Mouse (Mus musculus): ENCODE measurements at regions not wholly inside any gene's neighbourhood (a gene's known extent, or its start where the extent isn't known, plus 50 kb on each side); places are given as distances from the start of the nearest gene placed in this dataset.

DNA sequence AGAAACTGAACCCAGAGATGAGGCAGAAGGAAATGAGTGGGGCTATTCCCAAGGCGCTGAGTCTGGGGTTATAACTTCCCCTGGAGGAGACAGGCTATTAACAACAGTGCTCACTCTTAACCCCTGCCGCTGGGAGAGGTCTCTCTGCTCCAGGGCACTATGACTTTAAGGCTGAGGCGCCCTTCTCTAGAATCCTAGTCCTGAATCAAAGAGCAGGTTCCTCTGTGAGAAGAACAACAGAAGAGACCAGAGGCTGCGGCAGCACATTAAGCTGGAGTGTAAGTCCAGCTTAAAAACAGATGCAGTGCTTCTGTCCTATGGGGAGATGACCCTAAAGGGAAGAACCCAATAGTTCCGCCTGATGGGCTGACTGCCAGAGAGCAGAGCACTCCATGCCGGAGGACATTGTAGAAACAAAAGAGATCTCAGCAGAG lies 173.4 kb upstream of the Klf7 start:
- DNase-seq (ENCODE audit: low spot score in 2 of 2): no peak

DNA sequence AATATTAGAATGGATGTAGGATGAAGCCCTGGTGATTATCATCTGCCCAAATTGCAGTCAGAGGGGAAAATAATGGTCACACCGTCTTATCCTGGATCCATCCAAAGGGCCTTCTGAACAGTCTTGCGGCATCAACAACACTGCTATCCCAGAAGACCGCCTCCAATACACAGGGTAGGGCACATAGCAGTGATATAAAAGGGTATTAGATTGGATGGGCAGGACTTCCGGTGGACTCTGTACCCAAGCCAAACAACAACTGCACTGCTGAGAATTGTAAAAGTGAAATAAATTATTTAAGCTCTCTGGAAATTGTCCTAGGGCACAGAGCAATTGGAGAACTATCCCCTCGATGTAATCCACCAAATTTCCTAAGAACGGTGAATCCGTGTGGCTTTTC lies 173.0 kb upstream of the Klf7 start:
- DNase-seq (ENCODE audit: low spot score in 2 of 2): no peak

DNA sequence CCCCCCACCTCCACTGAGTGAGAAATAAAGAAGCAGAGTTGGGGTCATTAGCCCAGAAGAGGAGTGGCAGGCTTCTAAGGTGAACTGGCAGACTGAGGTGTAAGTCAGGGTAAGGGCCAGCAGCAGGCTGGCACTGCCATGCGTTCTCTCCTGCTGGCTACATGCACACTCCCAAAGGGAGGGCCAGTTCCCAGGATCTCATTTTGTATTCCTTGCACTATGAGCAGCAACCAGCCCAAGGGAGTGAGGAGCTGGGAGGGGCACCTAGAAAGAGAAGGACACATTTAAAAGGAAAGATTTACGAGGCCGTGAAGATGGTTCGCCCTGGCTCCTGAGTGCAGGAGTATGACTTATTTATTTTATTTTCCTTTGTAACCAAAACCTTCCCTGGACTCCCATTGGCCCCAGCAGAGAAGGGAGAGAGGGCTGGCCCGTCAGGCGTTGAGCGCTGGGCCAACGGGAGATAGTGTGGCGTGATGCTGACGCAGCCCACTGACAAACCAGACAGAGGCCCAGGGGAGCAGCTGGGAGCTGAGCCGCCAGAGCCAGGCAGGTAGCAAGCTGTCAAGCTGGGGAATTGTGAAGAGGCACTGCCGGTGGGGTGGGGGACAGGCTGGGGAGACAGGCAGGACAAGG lies 166.8 kb upstream of the Klf7 start:
- DNase-seq (ENCODE audit: low spot score in 2 of 2): peak in 1 of 2 experiments; percentile 49

DNA sequence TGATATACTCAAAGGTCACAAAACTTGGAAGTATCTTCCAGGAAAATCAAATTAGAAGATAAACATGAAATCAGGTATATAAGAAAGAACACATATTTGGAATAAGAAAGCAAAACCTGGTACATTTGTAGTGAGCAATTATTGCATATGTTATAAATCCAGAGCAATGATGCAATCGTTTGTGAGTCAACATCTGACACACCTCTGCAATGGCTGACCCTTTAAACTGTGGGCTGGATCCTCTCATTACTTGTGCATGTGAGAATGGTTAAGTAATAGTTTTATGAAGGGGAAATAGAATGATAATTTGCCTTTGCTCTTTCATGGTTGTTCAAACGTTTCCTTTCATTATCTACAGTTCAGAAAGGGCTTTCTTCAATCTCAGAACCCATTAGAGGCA lies 165.0 kb upstream of the Klf7 start:
- DNase-seq (ENCODE audit: low spot score in 2 of 2): no peak

DNA sequence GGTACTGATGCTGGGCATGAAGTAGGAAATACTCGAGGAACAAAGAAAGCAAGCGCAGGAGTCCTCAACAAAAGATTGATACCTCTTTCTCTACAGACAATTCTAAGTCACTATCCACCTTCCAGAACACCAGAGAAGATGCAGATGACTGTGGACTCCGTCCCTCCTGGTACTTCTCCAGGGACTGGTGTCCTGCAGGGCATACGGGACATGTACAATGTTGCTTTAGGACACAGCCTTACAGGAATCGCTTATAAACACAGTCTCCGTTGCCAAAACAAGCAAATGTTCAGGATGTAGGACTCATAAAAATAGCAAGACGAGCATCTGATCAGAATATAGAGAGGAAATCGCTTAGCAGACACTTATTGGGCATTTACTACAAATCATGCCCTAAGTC lies 162.6 kb upstream of the Klf7 start:
- DNase-seq (ENCODE audit: low spot score in 2 of 2): no peak

DNA sequence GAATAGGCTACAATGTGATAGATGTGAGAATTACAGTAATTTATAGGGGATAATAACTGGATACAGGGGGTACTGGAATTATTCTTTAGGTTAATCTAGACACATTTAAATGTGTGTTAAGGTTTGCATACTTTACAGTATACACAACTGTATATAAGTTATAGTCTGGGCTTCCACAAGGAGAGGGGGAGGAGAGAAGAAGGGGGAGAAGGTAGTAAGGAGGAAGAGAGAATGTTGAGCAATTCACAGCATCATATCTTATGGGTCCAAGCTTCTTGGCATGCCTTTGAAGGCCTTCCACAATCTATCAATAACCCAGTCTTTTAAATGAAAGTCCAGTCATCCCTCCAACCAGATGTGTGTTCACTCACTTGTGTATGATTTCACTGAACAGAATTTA lies 153.8 kb upstream of the Klf7 start:
- no peak for DNase-seq (ENCODE audit: low spot score in 2 of 2)

DNA sequence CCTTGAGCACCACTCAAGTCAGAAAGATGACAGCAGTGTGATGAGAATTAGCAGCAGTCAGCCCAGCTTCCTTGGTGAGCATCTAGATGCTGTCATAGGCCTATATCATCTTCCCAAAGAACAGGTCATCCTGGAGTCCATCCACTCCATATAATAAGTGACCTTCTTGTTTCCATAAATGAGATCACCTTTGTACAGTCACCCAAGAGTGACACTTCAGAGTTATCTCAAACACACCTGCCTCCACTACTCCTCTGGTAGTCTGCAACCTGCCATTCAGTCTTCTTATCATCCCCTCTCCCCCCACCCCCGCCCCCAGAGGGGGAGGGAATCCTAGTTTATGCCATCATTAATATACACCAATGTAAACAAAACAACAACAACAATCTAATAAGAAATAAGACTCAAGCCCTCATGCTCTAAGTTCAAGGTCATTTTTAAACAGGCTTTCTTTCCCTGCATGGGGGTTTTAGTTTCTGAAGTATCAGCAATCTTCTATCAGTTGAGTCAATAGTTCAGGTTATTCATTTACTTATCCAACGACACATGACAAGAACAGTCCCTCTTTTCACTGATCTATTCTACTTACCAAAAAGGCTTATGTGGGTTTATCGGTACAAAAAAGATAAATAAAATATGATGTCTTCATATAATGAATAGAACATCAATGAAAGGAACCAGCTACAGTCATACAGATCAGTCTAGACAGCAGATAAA lies 153.2 kb upstream of the Klf7 start:
- no peak for DNase-seq (ENCODE audit: low spot score in 2 of 2)

DNA sequence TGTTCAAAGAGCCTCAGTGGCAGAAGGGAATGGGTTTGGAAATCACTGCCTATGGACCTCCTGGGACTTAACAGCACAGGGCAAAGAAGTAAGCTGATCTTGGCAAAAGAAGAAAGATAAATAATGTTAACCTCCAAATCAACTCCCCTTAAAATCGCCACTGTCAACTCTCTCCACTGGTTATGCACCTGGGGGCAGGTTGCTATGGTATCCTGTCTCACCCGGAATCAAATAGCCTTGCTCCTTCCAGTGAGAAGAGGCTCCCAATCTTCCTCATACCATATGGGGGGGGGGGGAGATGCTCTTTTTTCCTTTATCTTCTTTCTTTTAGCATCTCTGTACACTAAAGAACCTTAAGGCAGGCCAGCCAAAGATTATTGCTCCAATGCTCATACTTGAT lies 135.2 kb upstream of the Klf7 start:
- no peak for DNase-seq (ENCODE audit: low spot score in 2 of 2)

DNA sequence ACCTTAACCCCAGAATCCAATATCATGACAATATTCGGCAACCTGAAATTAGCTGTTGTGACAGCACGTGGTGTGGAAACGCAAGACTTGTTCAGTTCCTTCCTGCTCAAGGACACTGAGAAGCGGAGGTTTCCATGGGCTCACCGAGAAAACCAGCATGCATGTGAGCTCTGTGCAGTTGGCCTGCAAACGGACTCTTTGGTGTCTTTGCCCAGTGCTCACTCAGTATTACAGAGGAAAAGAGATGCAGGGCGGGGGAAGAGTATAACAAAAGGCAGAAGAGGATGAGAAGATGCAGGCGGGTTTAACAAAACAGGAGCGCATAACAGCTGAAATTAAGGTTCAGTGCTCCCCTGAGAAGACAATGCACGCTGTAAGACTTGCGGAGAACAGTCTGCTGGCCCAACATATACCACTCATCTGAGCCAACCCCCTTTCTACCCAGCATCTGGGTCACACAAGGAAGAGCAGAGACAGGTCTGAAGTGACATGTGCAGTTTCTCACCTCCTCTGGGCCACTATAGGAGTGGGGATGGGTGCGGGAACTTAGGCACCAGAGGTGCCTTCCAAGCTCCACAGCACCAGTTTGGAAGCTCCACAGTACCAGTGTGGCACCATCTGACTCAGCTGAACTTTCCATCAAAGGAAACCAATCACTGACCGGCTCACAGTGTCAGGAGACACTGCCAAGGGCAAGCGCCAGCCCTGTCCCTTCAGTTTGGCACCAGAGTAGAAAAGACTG lies 133.6 kb upstream of the Klf7 start:
- DNase-seq (ENCODE audit: low spot score in 2 of 2): peak; percentile 8 to 20

DNA sequence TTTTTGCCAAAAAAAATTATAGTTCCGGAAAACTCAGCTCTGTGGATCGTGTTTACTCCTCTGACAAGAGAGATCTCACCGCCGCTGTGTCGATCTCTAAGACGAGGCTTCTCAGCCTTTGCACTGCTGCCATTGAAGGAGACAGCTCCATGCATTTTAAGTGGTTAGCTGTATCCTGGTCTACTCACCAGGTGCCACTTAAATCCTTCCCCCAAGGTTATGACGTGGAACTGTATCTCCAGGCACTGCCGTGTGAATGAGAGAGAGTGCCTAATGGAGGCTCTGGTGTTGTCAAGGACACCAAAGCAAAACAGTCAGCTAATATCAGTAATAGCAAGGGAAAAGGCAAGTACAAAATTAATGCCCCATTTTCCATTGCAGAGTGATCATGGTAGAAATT lies 132.6 kb upstream of the Klf7 start:
- no peak for DNase-seq (ENCODE audit: low spot score in 2 of 2)

DNA sequence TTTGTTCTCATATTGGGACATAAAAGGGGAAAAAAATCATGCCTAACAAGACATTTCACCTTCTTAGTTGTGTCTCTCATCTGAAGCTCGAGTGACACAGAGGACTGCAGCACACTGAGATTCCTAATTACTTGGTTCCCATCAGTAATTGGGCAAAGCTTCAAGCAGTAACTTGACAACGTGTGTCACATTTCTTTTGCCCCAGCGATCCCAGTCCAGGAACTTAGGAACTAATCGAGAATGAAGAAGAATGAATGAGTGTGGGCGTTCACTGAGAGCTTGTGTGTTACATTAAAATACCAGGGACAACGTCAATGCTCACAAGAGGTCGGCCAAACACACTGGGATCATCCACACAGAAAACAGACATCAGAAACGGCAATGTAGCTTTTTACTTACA lies 131.9 kb upstream of the Klf7 start:
- no peak for DNase-seq (ENCODE audit: low spot score in 2 of 2)

DNA sequence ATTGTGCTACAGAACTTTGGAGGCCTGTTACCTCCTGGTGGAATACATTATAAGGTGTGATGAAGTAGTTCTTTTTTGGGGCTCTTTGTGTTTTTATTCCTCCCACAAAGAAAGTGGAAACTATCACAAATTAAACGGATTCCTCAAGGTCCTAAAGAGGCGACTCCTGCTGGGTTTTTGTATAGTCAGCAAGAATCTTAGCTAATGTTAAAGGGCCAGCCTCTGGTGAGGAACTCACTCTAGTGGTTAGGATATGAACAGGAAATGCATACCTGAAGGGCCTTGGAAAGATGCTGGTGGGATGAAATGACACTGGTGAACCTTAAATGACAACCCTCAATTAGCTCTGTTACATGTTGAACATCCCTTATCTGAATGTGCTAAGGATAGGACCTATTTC lies 120.3 kb upstream of the Klf7 start:
- DNase-seq (ENCODE audit: low spot score in 2 of 2): no peak

DNA sequence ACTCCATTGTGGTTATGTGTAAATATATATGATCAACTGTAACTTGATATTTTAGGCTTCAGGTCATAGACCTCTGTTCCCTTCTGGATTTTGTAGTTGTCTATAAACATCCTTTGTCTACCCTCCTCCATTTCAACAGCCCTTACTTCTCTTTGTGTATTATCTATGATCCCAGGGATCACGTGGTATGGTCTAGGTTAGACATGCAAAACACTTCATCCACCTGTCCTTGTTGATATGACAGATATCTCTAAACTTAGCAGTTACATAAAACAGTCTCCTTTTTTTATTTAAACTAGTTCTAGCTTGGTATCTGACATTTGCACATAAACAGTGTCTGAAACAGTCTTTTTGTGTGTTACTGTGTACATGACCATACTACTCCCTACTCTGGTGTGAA lies 107.6 kb upstream of the Klf7 start:
- DNase-seq (ENCODE audit: low spot score in 2 of 2): no peak

DNA sequence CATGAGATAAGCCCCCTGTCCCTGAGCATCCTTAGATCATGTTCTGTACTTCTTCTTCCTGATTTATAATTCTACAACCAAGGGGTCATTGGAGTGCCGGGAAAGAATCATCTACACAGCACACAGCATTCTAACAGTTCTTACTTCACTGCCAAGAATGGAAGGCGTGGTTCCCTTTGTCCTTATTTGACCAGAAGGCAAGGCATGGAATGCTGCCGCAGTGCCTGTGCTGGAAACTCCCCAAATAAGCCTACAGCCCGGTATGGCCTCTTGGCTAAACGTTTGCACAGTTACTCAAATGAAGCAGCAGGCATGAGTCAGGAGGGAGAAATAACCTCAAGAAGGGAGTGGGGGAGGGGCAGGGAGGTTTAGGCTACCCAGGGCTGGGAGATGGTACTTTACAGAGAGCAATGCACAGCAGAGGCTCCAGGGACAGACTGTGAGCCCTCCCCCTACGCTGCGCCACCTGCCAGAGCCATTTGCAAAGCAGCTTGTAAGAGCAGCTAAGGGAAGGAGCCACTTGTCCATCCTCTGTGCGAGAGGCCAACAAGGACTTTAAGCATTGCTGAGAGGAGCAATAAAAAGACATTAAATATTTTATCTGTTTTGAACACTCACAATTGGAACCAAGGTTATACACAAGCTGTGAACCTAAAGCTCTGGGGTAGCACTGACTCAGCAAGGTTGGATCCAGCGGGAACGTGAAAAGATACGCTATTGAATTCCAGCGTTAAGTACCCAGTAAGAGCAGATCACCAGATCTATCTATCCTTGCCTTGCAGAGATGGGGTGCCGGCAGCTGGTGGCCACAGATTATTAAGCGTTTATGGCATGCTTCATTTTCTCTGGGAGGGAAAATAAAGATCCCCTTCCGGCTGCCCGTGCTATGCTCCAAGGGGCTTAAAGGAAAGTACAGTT lies 104.2 kb upstream of the Klf7 start:
- peak; percentile 39 to 53 for DNase-seq (ENCODE audit: low spot score in 2 of 2)

DNA sequence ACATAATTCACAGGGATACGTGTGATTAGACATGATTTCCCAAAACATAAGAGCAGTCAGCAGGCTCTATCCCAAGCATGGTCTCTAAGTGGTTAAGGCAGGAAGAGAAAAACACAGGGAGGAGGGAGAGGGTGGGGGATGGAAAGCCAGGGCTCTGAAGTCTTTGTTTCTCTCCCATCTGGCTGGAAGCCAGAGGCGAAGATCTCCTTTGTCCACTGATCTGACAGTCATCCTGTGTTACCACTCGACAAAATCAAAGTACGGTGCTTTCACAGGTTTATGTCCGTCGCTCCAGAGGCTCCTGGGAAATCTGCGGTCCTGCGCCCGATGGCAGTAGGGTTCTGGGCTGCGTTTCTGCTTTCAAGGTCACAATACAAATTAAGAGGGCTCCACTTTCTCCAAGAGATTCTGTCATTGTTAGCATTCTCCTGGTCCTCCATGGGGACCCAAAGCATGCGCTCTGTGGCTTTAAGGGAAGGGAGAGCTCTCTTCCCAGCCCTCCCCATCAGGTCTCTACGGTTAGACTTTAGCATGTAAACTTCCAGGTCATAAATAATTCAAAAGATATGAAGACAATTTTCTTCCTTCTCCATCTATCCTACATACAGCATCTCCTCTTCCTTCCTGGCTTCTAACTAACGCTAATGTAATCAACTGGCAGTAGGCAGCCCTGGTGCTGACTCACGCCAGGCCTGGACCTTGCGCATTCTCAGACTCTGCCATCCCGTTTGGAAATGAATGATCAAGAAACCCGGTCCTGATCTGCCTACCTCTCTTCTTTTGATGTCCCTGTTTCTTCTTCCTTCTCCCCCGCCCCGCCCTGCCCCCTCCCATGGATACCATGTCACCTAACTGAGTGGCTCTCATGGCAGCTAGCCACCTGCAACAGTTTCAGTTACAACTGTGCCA lies 102.0 kb upstream of the Klf7 start:
- DNase-seq (ENCODE audit: low spot score in 2 of 2): no peak

DNA sequence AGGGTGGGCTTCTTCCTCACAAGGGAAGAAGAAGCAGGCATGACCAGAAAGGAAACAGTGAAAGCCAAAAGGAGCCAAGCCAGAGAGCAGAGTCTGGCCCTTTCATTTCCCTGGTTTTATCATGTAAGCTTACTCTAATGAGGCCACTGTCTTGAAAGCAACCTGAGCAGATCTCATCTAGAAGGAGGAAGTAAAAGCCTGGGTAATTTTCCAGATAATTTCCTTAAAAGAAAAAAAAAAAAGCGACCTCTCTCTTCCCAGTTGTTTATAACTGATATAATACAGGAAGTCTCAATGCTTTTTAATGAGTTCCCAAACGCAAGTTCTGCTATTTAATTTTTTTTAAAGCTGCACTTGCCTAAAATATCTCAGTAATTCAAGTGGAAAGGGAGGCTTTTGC lies 100.4 kb upstream of the Klf7 start:
- no peak for DNase-seq (ENCODE audit: low spot score in 2 of 2)

DNA sequence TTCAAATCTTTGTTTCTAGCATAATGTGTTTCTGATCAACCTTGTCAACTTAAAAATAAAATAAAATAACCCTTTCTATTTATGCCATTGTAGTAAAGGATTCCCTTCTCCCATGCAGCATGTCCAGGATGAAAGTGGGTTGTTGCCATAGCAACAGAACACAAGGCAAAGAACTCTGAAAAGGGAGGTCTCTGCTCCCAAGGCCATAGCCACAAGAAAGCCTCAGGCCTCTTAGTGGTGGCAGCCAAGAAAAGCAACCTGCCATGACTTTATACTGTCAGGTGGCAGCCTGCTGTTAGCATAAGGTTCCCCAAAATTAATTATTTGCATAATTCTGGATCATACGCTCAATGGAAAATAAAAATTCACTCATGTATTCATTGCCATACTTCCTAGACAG lies 98.4 kb upstream of the Klf7 start:
- peak in 1 of 2 experiments; percentile 25 for DNase-seq (ENCODE audit: low spot score in 2 of 2)

DNA sequence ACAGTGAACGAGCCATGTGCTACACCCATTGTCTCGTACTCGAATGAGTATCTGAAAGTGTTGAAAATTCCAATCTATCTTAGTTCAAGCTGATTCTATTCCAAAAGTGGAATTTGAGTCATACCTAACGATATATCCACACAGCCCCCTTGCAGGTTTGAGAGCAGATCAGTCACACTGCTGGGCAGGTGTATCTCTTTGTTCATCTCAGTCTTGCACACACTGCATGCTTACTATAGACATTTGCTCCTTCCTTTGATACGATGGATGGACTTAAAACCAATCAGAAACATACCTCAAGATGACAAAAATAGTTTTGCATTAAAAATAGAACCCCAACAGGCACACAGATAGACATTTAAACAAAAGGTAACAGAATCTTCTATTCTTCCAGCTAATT lies 98.0 kb upstream of the Klf7 start:
- DNase-seq (ENCODE audit: low spot score in 2 of 2): no peak

DNA sequence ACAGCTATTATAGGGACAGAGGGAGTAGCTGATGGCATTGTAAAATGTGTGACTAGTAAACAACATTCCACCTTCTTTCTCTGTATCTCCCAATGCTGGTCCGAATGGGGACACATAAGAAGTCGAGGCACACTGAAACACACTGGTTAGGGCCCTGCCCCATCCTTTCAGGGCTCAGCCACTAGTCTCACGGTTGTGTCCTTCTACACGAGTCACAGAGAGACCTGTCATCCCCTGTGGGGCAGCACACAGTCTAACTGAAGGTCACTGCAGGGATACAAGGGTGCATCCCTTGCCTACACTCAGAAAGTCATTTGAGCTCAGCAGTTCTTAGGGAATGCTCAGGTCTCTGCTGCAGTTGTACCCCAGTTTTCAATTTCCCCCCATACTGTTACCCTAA lies 93.6 kb upstream of the Klf7 start:
- no peak for DNase-seq (ENCODE audit: low spot score in 2 of 2)

DNA sequence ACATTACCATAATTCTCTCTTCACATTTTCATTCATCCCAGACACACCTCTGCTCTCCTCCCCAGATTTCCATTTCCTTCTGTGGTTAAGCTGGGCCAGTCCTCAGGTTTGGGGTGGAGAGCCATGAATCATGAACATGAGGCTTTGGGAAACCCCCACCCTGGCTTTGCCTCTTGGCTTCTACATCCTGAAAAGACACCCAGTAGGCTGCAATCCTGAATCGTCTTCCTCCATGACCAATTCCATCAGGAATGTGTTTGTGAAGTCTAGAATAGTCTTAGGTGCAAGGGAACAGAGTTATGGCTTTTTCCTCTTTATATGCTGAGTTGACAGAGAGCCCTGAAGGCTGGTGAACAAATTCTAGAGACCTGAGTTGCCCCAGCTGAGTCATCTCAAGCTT lies 87.0 kb upstream of the Klf7 start:
- no peak for DNase-seq (ENCODE audit: low spot score in 2 of 2)
